In the genomic region with DNA sequence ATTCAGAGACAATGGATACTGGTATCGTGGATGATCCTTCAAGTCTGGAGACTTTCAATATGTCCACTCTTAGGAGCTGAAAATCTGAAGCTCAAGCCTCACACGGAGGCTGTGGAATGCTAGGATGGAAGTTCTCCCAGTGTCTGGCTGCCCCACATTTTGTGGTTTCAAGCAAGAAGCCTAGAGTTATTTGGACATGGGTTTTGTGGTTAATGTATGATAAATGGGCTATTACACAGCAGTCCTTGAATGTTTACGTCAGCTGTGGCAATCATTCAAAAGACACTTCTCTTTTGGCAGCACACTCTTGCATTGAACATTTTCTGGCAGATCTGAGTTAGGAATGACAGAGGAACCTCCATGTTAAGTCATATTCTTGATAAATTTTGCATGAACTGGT, we compare ENCODE assay signal across 22 mouse cellular contexts.
DNase-seq lines count a peak whose midpoint lies in the region; ATAC-seq and TF ChIP-seq lines count a peak whose summit lies in the region.
"Had no signal": no experiment of that assay in that cellular context is flagged by ENCODE, and none has a peak within 500 bp of the region (broad histone marks: within the 10 kb centered on the region; RNA-seq: fewer than 3 reads in every experiment).

No protein-coding gene starts in this region.

- no peak for TF ChIP-seq CTCF in lung, embryonic 14.5 days (IDR thresholded peaks at IDR 0.05; ENCODE audit: low read depth)

- H3K27ac ChIP-seq in lung, embryonic 14.5 days (ENCODE audit: low read depth), result no peak overlapping the region
- no peak overlapping the region for H3K27ac ChIP-seq in forebrain, embryonic 16.5 days (ENCODE audit: low read length)
- H3K27ac ChIP-seq: embryonic facial prominence, embryonic 12.5 days; hindbrain, embryonic 15.5 days; left cerebral cortex, adult 2 months; liver, embryonic 13.5 days; macrophage had no signal

- peaks cover 9% of the 10 kb centered on the region; the same call in 1 of the 2 replicates for H3K4me1 ChIP-seq in lung, embryonic 14.5 days (ENCODE audit: insufficient read depth)
- H3K4me1 ChIP-seq in forebrain, embryonic 16.5 days (replicated peaks; ENCODE audit: control insufficient read depth, insufficient read depth, low read length), result no peaks in the 10 kb centered on the region
- H3K4me1 ChIP-seq: embryonic facial prominence, embryonic 12.5 days; heart, embryonic 12.5 days; hindbrain, embryonic 15.5 days; liver, embryonic 13.5 days had no signal

- H3K4me2 ChIP-seq in lung, embryonic 14.5 days, result no peak overlapping the region
- no peak overlapping the region for H3K4me2 ChIP-seq in forebrain, embryonic 16.5 days (ENCODE audit: low read length)
- H3K4me2 ChIP-seq: embryonic facial prominence, embryonic 12.5 days; heart, embryonic 12.5 days; hindbrain, embryonic 15.5 days; liver, embryonic 13.5 days; midbrain, embryonic 11.5 days had no signal

- no peaks in the 10 kb centered on the region for H3K9me3 ChIP-seq in lung, embryonic 14.5 days (ENCODE audit: low read depth, low read length)
- no peaks in the 10 kb centered on the region for H3K9me3 ChIP-seq in forebrain, embryonic 16.5 days (ENCODE audit: control insufficient read depth, low read length)
- H3K9me3 ChIP-seq: embryonic facial prominence, embryonic 12.5 days; heart, embryonic 12.5 days; hindbrain, embryonic 15.5 days; liver, embryonic 13.5 days had no signal

- WGBS in lung, embryonic 14.5 days, result 38% methylated on average over 3 of the region's 3 CpGs
- 82% methylated on average over 3 of the region's 3 CpGs for WGBS in forebrain, embryonic 16.5 days

- no peak overlapping the region for H3K9ac ChIP-seq in lung, embryonic 14.5 days
- no peak overlapping the region for H3K9ac ChIP-seq in forebrain, embryonic 16.5 days (replicated peaks; ENCODE audit: low read depth, low read length)
- H3K9ac ChIP-seq: embryonic facial prominence, embryonic 12.5 days; heart, embryonic 12.5 days; hindbrain, embryonic 15.5 days; liver, embryonic 13.5 days had no signal

- DNase-seq in lung, embryonic 14.5 days, result peak; percentile 91
- DNase-seq in lung, postnatal 14 days, result no peak
- peak; percentile 81 for DNase-seq in Muller cell, postnatal 12 days (ENCODE audit: inconsistent ontology term)
- peak; percentile 42 for DNase-seq in adrenal gland, postnatal 14 days
- DNase-seq in lung, postnatal 36 days, result peak; percentile 4
- DNase-seq in yolk sac, embryonic 10.5 days (ENCODE audit: low spot score), result no peak
- no peak for DNase-seq in embryo, embryonic 9.5 days (ENCODE audit: extremely low spot score)
- DNase-seq: cerebellum, adult 18-20 months; heart, adult 11 months; heart, postnatal 14 days; kidney, postnatal 36 days; left cerebral cortex, postnatal 4 days; liver, embryonic 13.5 days; thymus, postnatal 25 days had no signal

- no peak overlapping the region for H3K4me3 ChIP-seq in lung, embryonic 14.5 days (ENCODE audit: low read depth, low read length)
- no peak overlapping the region for H3K4me3 ChIP-seq in forebrain, embryonic 16.5 days (replicated peaks; ENCODE audit: low read length)
- H3K4me3 ChIP-seq: embryonic facial prominence, embryonic 12.5 days; heart, embryonic 12.5 days; hindbrain, embryonic 15.5 days; left cerebral cortex, adult 2 months; liver, embryonic 13.5 days had no signal

- peak; percentile 71; the same call in 1 of the 2 replicates for ATAC-seq in lung, embryonic 14.5 days (ENCODE audit: insufficient read depth)
- no peak for ATAC-seq in forebrain, embryonic 16.5 days
- ATAC-seq: intestine, embryonic 16.5 days had no signal

- H3K36me3 ChIP-seq in lung, embryonic 14.5 days (ENCODE audit: insufficient read depth), result no peaks in the 10 kb centered on the region
- H3K36me3 ChIP-seq in forebrain, embryonic 16.5 days (ENCODE audit: control insufficient read depth, insufficient read depth), result no peaks in the 10 kb centered on the region
- H3K36me3 ChIP-seq: embryonic facial prominence, embryonic 12.5 days; heart, embryonic 12.5 days; hindbrain, embryonic 15.5 days; liver, embryonic 13.5 days had no signal

- H3K27me3 ChIP-seq in lung, embryonic 14.5 days (ENCODE audit: insufficient read depth, low read length), result no peaks in the 10 kb centered on the region
- H3K27me3 ChIP-seq in forebrain, embryonic 16.5 days (replicated peaks; ENCODE audit: control insufficient read depth, insufficient read depth, low read length), result no peaks in the 10 kb centered on the region
- H3K27me3 ChIP-seq: embryonic facial prominence, embryonic 12.5 days; heart, embryonic 12.5 days; hindbrain, embryonic 15.5 days; liver, embryonic 13.5 days had no signal

Comparison
In these comparisons a context has a peak if more than half of its experiments do, and no peak if none do; other contexts are left out.
1. DNase-seq: peak in lung, embryonic 14.5 days (single experiment), Muller cell, postnatal 12 days (single experiment), adrenal gland, postnatal 14 days (single experiment) and lung, postnatal 36 days (single experiment); none in lung, postnatal 14 days (single experiment), yolk sac, embryonic 10.5 days (single experiment) and embryo, embryonic 9.5 days (single experiment).